Mouse (Mus musculus) hindbrain, embryonic 14.5 days (tissue): ENCODE measurements around the gene Ihh. TPM values are rescaled to one million over a fixed set of nuclear protein-coding genes. Genes with fewer than 3 reads are reported as not detected.
A peak's percentile ranks its signal among the peaks of the same experiment; 100 is the strongest.

Source experiments
- microRNA counts: library from miRNA; unstranded; fragments of <30 nt; microRNA quantifications from one replicate; lab custom pipeline; 2016
- microRNA-seq: library from miRNA; unstranded; fragments of <30 nt; microRNA quantifications from one replicate; pipeline ENCODE4, GENCODE M21; 2016
- polyA plus RNA-seq: library from polyadenylated mRNA; unstranded; fragments of >200 nt; fragmentation: Nextera tagmentation; extraction: Ambion mirVana; gene quantifications from 2 replicates; pipeline ENCODE4 v1.2.1, GENCODE M21; 2014

The Ihh gene
- polyA plus RNA-seq, 1 experiment from 2014 or later: 0.32 TPM

MicroRNAs within 50 kb of the gene (microRNA counts, 519-probe panel; counts per million panel counts)
- microRNA mmu-miR-375 (lab: Ali Mortazavi, UCI): not detected

Small RNA genes lying within 50 kb of the gene (microRNA-seq; reads per million reads assigned to microRNA genes)
- 607 reads per million, percentile 73 among the genes with 10 or more reads in this experiment for gene Mir375

Other genes starting within 250 kb of the Ihh start
- gene Cyp27a1, start 238.1 kb downstream of the Ihh start, polyA plus RNA-seq: 1.9 and 3.2 TPM in 2 replicates
- not detected in 2 replicates for gene Prkag3, start 202.5 kb downstream of the Ihh start, polyA plus RNA-seq
- 4.4 TPM in 2 replicates for gene Wnt6, start 179.8 kb downstream of the Ihh start, polyA plus RNA-seq
- gene Wnt10a, start 160.2 kb downstream of the Ihh start, polyA plus RNA-seq: 0.13 and 0.21 TPM in 2 replicates
- 23.3 and 27.4 TPM in 2 replicates for gene Cdk5r2, start 96.7 kb downstream of the Ihh start, polyA plus RNA-seq
- 5.2 and 5.8 TPM in 2 replicates for gene Fev, start 66.3 kb downstream of the Ihh start, polyA plus RNA-seq
- 2.0 and 2.1 TPM in 2 replicates for gene Cryba2, start 58.5 kb downstream of the Ihh start, polyA plus RNA-seq
- gene Cfap65, start 16.1 kb downstream of the Ihh start, polyA plus RNA-seq: 1.2 and 1.4 TPM in 2 replicates
- gene Nhej1, start 173.5 kb upstream of the Ihh start, polyA plus RNA-seq: 6.8 and 7.5 TPM in 2 replicates
- not detected in 2 replicates for gene Slc23a3, start 182.2 kb upstream of the Ihh start, polyA plus RNA-seq
- 42.4 and 47.4 TPM in 2 replicates for gene Cnppd1, start 191.0 kb upstream of the Ihh start, polyA plus RNA-seq
- 136 and 156 TPM in 2 replicates for gene Retreg2, start 191.1 kb upstream of the Ihh start, polyA plus RNA-seq
- 36.7 and 38.0 TPM in 2 replicates for gene Zfand2b, start 217.0 kb upstream of the Ihh start, polyA plus RNA-seq
- 39.0 and 39.7 TPM in 2 replicates for gene Abcb6, start 228.7 kb upstream of the Ihh start, polyA plus RNA-seq
- 16.7 and 18.4 TPM in 2 replicates for gene Ankzf1, start 240.5 kb upstream of the Ihh start, polyA plus RNA-seq
- gene Atg9a, start 240.5 kb upstream of the Ihh start, polyA plus RNA-seq: 53.6 and 59.5 TPM in 2 replicates